Mouse (Mus musculus) heart, postnatal 4 days (tissue): Measurements from ENCODE around the gene Cdk19. TPM values are rescaled to one million over a fixed set of nuclear protein-coding genes. Genes with fewer than 3 reads are reported as not detected.
"Not testable (repeated sequence)": the region's sequence is repeated elsewhere in the genome, so short reads cannot be mapped to it uniquely, and the experiment has no call there.

Experiments used
- DNase-seq: peaks from one replicate; pipeline ENCODE4 v3.0.0; 2021
- total RNA-seq, 2 experiments: library from RNA; stranded (reverse); gene quantifications; 2 replicates each; pipeline ENCODE4 v1.2.3; 2021

The Cdk19 gene
- total RNA-seq, 2 experiments from 2014 or later: 14.2 to 14.5 TPM

GRCm38 (mm10) chr10:40525616-40526155, 186.3 kb downstream of the Cdk19 start:
- DNase-seq: no peak

DNA sequence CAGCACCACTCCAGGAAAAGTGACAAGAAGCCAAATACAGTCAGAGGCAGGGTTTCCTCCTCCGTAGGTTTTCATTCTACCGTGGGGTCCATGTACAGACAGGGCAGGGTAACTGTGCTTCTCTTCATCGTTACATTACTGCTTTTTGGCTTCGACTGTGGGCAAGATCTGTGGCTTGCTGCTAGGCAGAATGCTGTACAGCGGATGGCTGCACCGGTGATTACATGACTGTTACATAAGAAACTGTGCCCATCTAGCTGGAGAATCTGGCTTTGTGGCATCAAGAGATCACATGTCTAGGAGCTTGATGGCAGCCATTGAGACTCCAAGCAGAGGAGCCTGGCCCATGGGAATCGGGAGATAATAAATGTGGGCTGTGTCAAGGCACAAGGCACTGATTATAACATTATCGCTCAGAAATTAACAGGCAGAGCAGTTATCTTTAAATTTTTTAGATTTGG, 187.0 kb downstream of the Cdk19 start:
- no peak for DNase-seq

- no peak for DNase-seq
Observed at GRCm38 (mm10) chr10:40526986-40527385, 187.6 kb downstream of the Cdk19 start.

GRCm38 (mm10) chr10:40527573-40527972, 188.2 kb downstream of the Cdk19 start:
- no peak for DNase-seq

DNA sequence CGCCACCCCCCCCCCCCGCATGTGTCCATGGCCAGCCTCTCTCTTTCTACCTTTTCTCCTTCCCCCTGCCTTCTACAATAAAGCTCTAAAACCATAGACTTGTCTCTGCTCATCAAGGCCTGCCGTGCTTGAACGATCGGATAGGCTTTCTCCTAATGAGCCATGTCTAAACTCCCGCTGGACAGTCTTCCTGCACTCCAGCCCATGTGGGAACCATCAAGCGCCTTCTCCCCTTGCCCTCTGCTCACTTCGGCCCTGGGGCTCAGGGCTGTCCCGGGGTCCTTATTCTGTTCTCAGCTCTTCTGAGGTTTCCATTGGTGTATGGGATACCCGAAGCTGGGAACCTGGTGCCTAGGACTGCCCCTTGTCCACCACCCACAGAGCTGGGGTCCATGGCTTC, 189.3 kb downstream of the Cdk19 start:
- no peak for DNase-seq

- peak; percentile 65 for DNase-seq
Observed at GRCm38 (mm10) chr10:40529617-40530016, 190.3 kb downstream of the Cdk19 start.

GRCm38 (mm10) chr10:40530661-40531060, 191.3 kb downstream of the Cdk19 start:
- no peak for DNase-seq

DNA sequence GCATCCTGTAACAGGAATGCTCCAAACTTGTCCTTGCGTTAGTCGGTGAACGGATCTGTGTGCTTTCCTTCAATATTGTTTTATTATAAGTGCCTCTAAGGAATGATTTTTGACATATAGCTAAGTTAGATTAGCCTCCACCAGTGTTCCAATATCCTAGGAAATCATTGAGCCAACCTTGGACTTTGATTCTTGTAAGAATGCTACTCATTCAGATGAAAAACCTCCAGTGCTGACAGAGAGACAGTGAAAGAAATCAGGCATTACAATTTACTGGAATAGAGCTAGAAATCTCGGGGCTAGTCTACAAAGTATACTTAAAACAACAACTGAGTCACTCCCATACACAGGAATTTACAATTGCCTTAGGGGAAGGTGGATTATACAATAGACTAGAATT, 193.2 kb downstream of the Cdk19 start:
- not testable (repeated sequence) for DNase-seq

Other genes with a start within 250 kb of the Cdk19 start
- 10 to 100 TPM; 12.9 to 14.3 TPM for gene Slc16a10, start 197.3 kb upstream of the Cdk19 start, total RNA-seq
- gene Rpf2, start 92.5 kb upstream of the Cdk19 start, total RNA-seq: 10 to 100 TPM; 14.6 to 20.2 TPM
- gene Gtf3c6, start 81.5 kb upstream of the Cdk19 start, total RNA-seq: 10 to 100 TPM; 31.0 to 33.7 TPM
- 10 to 100 TPM; 31.0 to 32.1 TPM for gene Amd1, start 37.4 kb upstream of the Cdk19 start, total RNA-seq
- gene Slc22a16, start 230.8 kb downstream of the Cdk19 start, total RNA-seq: not detected